Mouse (Mus musculus): ENCODE results near the gene Pla2g16. TPM values are rescaled to one million over a fixed set of nuclear protein-coding genes. Genes with fewer than 3 reads are reported as not detected.

Pla2g16 gene
- 9.2 and 10.0 TPM in 2 replicates for polyA plus RNA-seq (2015; fragmentation: Nextera tagmentation; extraction: Ambion mirVana)

DNA sequence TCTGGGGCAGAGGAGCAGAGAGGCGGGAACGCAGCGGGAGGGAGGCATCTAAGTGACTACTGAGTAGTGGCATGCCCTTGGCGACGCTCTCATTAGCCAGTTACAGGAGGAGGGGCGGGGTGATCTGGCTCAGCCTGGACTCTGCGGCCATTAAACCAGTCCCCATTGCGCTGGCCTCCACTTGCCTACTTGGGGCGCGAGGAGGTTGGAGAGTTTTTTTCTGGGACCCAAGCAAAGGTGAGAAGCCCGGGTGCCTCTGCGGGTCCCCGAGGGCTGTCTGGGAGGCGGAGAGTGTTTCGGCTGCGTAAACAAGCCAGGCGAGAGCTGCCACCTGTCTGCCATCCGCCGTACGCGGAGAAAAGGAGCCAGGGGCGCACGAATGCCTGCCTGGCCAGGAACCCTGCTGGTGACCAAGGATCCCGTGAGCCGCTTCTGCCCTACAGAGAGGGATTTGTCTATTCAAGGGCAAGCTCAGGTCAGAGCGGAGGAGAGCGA, at the start of gene Pla2g16:
Pla2g16 (plus strand) TSS at position 132 of the 495 bp plus-strand sequence.
- no peaks in the 10 kb centered on the region for H3K36me3 ChIP-seq
- H3K27ac ChIP-seq, result no peak within 1 kb of the TSS
- ATAC-seq (ENCODE audit: insufficient number of reproducible peaks, insufficient read depth, low FRiP score, low TSS enrichment, low read depth), result no peak
- peak within 1 kb of the TSS; percentile 49 for H3K4me3 ChIP-seq
- WGBS, result 1% methylated on average over 27 of the region's 27 CpGs
- H3K4me1 ChIP-seq, result peaks cover 22% of the 10 kb centered on the region
- peak within 1 kb of the TSS; percentile 76 for H3K4me2 ChIP-seq
- no peaks in the 10 kb centered on the region for H3K27me3 ChIP-seq
- H3K9ac ChIP-seq, result peak within 1 kb of the TSS; percentile 67
- no peaks in the 10 kb centered on the region for H3K9me3 ChIP-seq

DNA sequence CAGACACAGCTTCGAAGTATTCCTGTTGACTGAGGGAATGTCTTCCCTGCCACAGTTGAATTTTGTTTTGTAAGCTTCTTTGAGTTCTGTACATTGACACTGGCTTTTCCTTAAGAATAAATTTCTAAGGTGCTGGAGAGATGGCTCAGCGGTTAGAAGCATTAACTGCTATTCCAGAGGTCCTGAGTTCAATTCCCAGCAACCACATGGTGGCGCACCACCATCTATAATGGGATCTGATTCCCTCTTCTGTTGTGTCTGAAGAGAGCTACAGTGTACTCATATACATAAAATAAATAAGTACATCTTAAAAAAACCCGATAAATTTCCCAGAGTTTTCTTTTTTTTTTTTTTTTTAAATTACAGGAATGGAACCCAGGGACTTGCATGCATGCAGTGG, 49.2 kb upstream of the Pla2g16 start:
- Histone ChIP-seq H3K27me3 (no peaks in the 10 kb centered on the region), H3K9me3 (no peaks in the 10 kb centered on the region), H3K4me1 (no peaks in the 10 kb centered on the region), H3K9ac (no peak overlapping the region), H3K4me3 (no peak overlapping the region), H3K36me3 (peaks cover 30% of the 10 kb centered on the region), H3K27ac (no peak overlapping the region), H3K4me2 (no peak overlapping the region)
- WGBS, result 67% methylated on average over 4 of the region's 4 CpGs
- no peak for ATAC-seq (ENCODE audit: insufficient number of reproducible peaks, insufficient read depth, low FRiP score, low TSS enrichment, low read depth)

DNA sequence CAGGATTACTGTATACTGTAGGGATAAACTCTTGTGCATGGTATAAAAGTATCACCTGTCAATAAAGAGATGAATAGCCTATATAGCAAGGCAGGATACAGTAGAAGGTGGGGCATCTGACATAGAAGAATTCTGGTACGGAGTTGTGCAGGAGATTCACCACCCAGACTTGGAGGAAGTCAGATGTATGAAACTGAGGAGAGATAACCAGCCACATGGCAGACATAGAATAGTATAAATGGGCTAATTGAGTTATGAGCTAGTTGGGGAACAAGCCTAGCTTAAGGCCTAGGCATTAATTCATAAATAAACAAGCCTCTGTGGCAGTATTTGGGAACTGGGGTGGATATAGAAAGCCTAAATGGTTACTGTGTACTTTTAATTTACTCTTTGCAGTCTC, 40.8 kb upstream of the Pla2g16 start:
- no peak overlapping the region for H3K27ac ChIP-seq
- H3K4me3 ChIP-seq, result no peak overlapping the region
- H3K4me1 ChIP-seq, result no peaks in the 10 kb centered on the region
- peaks cover 45% of the 10 kb centered on the region for H3K36me3 ChIP-seq
- no peak overlapping the region for H3K4me2 ChIP-seq
- no peak overlapping the region for H3K9ac ChIP-seq
- H3K9me3 ChIP-seq, result no peaks in the 10 kb centered on the region
- no peaks in the 10 kb centered on the region for H3K27me3 ChIP-seq
- no peak for ATAC-seq (ENCODE audit: insufficient number of reproducible peaks, insufficient read depth, low FRiP score, low TSS enrichment, low read depth)
- WGBS, result 79% methylated on average over 1 of the region's 1 CpGs

- H3K4me2 ChIP-seq, result no peak overlapping the region
- no peaks in the 10 kb centered on the region for H3K4me1 ChIP-seq
- H3K36me3 ChIP-seq, result peaks cover 59% of the 10 kb centered on the region
- WGBS, result 89% methylated on average over 3 of the region's 3 CpGs
- H3K9ac ChIP-seq, result no peak overlapping the region
- no peak overlapping the region for H3K27ac ChIP-seq
- no peak for ATAC-seq (ENCODE audit: insufficient number of reproducible peaks, insufficient read depth, low FRiP score, low TSS enrichment, low read depth)
- no peak overlapping the region for H3K4me3 ChIP-seq
- H3K9me3 ChIP-seq, result no peaks in the 10 kb centered on the region
- H3K27me3 ChIP-seq, result no peaks in the 10 kb centered on the region
Observed at GRCm38 (mm10) chr19:7521619-7522018, 35.6 kb upstream of the Pla2g16 start.

- H3K4me3 ChIP-seq, result no peak overlapping the region
- H3K9ac ChIP-seq, result no peak overlapping the region
- WGBS, result 96% methylated on average over 2 of the region's 2 CpGs
- H3K4me2 ChIP-seq, result no peak overlapping the region
- H3K27ac ChIP-seq, result no peak overlapping the region
- ATAC-seq (ENCODE audit: insufficient number of reproducible peaks, insufficient read depth, low FRiP score, low TSS enrichment, low read depth), result no peak
- H3K9me3 ChIP-seq, result no peaks in the 10 kb centered on the region
- peaks cover 55% of the 10 kb centered on the region for H3K36me3 ChIP-seq
- no peaks in the 10 kb centered on the region for H3K27me3 ChIP-seq
- H3K4me1 ChIP-seq, result no peaks in the 10 kb centered on the region
Observed at GRCm38 (mm10) chr19:7522856-7523255, 34.4 kb upstream of the Pla2g16 start.

DNA sequence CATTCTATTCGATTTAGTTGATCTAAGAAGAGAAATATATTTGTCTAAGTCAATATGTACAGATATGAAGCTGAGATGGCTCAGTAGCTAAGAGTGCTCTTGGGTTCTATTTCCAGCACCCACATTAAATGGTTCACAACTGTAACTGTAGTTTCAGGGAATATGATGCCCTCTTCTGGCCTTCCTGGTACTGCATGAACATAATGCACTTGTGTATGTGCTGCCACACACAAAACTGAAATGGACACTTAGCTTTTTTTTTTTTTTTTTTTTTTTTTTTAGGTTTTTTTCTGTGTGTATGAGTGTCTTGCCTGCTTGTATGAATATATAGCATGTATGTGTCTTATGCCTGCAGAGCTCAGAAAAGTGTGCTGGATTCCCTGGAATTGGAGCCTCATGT, 34.0 kb upstream of the Pla2g16 start:
- ATAC-seq (ENCODE audit: insufficient number of reproducible peaks, insufficient read depth, low FRiP score, low TSS enrichment, low read depth), result no peak
- WGBS, result 100% methylated on average over 1 of the region's 1 CpGs
- H3K9ac ChIP-seq, result no peak overlapping the region
- H3K27ac ChIP-seq, result no peak overlapping the region
- no peaks in the 10 kb centered on the region for H3K4me1 ChIP-seq
- H3K36me3 ChIP-seq, result peaks cover 54% of the 10 kb centered on the region
- H3K4me2 ChIP-seq, result no peak overlapping the region
- H3K4me3 ChIP-seq, result no peak overlapping the region
- H3K9me3 ChIP-seq, result no peaks in the 10 kb centered on the region
- no peaks in the 10 kb centered on the region for H3K27me3 ChIP-seq

GRCm38 (mm10) chr19:7523781-7524180, 33.5 kb upstream of the Pla2g16 start:
- no peak overlapping the region for H3K4me3 ChIP-seq

GRCm38 (mm10) chr19:7524879-7525278, 32.4 kb upstream of the Pla2g16 start:
- ATAC-seq (ENCODE audit: insufficient number of reproducible peaks, insufficient read depth, low FRiP score, low TSS enrichment, low read depth), result no peak
- no peak overlapping the region for H3K4me3 ChIP-seq
- no peak overlapping the region for H3K4me2 ChIP-seq
- no peak overlapping the region for H3K9ac ChIP-seq
- H3K27me3 ChIP-seq, result no peaks in the 10 kb centered on the region
- H3K4me1 ChIP-seq, result no peaks in the 10 kb centered on the region
- peaks cover 44% of the 10 kb centered on the region for H3K36me3 ChIP-seq
- no peak overlapping the region for H3K27ac ChIP-seq
- 71% methylated on average over 3 of the region's 3 CpGs for WGBS
- no peaks in the 10 kb centered on the region for H3K9me3 ChIP-seq

More at GRCm38 (mm10) chr19:7523781-7524180, 33.5 kb upstream of the Pla2g16 start:
- Histone ChIP-seq H3K9me3 (no peaks in the 10 kb centered on the region), H3K27ac (no peak overlapping the region), H3K4me1 (no peaks in the 10 kb centered on the region), H3K27me3 (no peaks in the 10 kb centered on the region), H3K36me3 (peaks cover 50% of the 10 kb centered on the region), H3K9ac (no peak overlapping the region), H3K4me2 (no peak overlapping the region)
- ATAC-seq (ENCODE audit: insufficient number of reproducible peaks, insufficient read depth, low FRiP score, low TSS enrichment, low read depth), result no peak

DNA sequence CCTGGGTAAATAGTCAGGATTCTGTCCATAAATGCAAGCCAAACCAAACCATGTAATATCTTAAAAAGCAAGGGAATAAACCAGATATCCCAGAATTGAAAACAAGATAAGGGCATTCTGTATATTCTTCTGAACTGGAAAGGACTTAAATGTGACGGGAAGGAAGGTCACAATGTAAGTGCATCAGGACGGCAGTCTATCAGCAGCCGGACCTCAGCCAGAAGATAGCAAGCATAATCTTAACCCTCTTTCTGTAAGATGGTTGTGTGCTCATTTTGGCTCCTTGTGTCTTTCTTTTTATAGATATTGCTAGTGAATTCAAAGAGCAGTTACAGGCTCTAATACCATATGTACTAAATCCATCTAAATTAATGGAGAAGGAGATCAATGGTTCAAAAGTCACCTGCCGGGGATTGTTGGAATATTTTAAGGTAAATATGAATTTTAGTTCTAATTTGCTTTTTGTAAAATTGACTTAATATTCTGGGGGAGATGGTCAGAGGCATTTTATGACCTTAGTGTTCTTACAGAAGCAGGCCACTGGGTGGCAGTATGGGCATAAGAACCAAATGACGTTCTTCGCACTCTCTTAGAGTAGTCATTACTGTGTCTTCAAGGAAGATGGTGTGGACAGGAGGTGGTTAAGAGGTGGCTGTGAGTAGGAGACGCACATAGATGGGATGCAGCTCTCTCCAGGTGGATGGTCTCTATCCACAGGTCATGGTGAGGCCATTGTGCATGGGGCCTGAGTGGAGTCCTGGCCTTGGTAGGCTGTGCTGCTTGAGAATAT, 28.4 kb upstream of the Pla2g16 start:
- no peak overlapping the region for H3K9ac ChIP-seq
- H3K4me1 ChIP-seq, result no peaks in the 10 kb centered on the region
- H3K27ac ChIP-seq, result no peak overlapping the region
- no peaks in the 10 kb centered on the region for H3K27me3 ChIP-seq
- ATAC-seq (ENCODE audit: insufficient number of reproducible peaks, insufficient read depth, low FRiP score, low TSS enrichment, low read depth), result no peak
- peaks cover 50% of the 10 kb centered on the region for H3K36me3 ChIP-seq
- no peak overlapping the region for H3K4me3 ChIP-seq
- H3K9me3 ChIP-seq, result no peaks in the 10 kb centered on the region
- 54% methylated on average over 7 of the region's 7 CpGs for WGBS
- H3K4me2 ChIP-seq, result no peak overlapping the region

DNA sequence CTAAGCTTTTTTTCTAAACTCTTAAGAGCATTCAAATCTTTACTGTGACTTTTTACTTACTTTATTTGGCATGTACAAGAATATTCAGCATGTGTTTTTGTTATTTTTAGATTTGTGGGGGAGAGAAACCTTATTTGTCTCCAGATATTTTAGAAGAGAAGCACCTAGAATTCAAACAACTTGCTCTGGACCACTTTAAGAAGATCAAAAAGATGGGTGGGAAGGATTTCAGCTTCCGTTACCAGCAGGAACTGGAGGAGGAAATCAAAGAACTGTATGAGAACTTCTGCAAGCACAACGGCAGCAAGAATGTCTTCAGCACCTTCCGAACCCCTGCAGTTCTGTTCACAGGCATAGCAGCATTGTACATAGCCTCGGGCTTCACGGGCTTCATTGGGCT, 25.4 kb upstream of the Pla2g16 start:
- ATAC-seq (ENCODE audit: insufficient number of reproducible peaks, insufficient read depth, low FRiP score, low TSS enrichment, low read depth), result no peak
- no peak overlapping the region for H3K9ac ChIP-seq
- no peak overlapping the region for H3K27ac ChIP-seq
- no peaks in the 10 kb centered on the region for H3K4me1 ChIP-seq
- H3K27me3 ChIP-seq, result no peaks in the 10 kb centered on the region
- 93% methylated on average over 5 of the region's 5 CpGs for WGBS
- H3K4me2 ChIP-seq, result no peak overlapping the region
- no peak overlapping the region for H3K4me3 ChIP-seq
- peaks cover 55% of the 10 kb centered on the region for H3K36me3 ChIP-seq
- H3K9me3 ChIP-seq, result no peaks in the 10 kb centered on the region

DNA sequence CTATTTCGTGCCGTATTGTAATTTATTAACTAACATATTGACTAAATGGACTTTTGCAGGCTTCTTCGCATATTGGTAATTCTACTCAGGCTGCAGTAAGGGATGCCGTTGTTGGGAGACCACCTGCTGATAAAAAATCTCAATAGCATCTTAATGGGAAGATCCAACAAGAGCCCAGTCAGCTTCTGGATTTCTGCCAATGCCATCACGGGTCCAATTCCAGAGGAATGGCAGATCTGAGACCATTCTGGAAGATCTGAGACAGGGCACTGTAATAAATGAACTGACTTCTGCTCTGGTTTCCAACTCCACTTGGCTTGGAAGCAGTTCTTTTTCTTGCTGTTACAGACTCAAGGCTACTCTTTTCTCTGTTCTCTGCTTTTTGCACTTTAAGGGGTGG, 23.4 kb upstream of the Pla2g16 start:
- WGBS, result 84% methylated on average over 5 of the region's 5 CpGs
- no peaks in the 10 kb centered on the region for H3K9me3 ChIP-seq
- H3K27me3 ChIP-seq, result no peaks in the 10 kb centered on the region
- H3K4me1 ChIP-seq, result no peaks in the 10 kb centered on the region
- no peak overlapping the region for H3K4me2 ChIP-seq
- ATAC-seq (ENCODE audit: insufficient number of reproducible peaks, insufficient read depth, low FRiP score, low TSS enrichment, low read depth), result no peak
- H3K36me3 ChIP-seq, result peaks cover 57% of the 10 kb centered on the region
- H3K9ac ChIP-seq, result no peak overlapping the region
- H3K4me3 ChIP-seq, result no peak overlapping the region
- H3K27ac ChIP-seq, result no peak overlapping the region

DNA sequence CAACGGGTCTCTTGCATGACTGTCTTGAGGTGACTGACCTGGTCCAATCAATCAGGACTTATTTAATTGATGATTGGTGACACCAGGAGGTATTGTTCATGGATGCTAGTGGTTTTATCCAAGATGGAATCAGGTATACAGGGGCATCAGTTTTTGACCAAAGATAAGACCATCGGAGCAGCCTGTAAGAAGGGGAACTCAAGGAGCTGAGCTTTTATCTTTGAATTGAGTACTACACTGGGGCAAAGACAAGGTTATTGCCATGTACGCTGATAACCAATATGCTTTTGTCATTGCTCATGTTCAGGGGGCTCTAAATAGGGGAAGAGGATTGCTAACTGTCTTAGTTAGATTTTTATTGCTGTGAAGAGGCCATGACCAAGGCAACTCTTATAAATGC, 8.3 kb upstream of the Pla2g16 start:
- Histone ChIP-seq H3K9me3 (0 out of 2 replicates have a peak, but pooled peaks cover 1% of the 10 kb centered on the region), H3K9ac (no peak overlapping the region), H3K36me3 (no peaks in the 10 kb centered on the region), H3K4me3 (no peak overlapping the region), H3K27ac (no peak overlapping the region), H3K4me1 (no peaks in the 10 kb centered on the region), H3K4me2 (no peak overlapping the region), H3K27me3 (no peaks in the 10 kb centered on the region)
- no peak for ATAC-seq (ENCODE audit: insufficient number of reproducible peaks, insufficient read depth, low FRiP score, low TSS enrichment, low read depth)
- 89% methylated on average over 3 of the region's 3 CpGs for WGBS

Measured in embryonic facial prominence, embryonic 13.5 days (tissue).